Mouse (Mus musculus) bone marrow, adult 2 months (tissue): Measurements from ENCODE around the gene Rnf145.

ENCODE experiments used
- CTCF ChIP-seq: fragments of 200-500 bp; IDR thresholded peaks from 2 replicates; pipeline ENCODE4 v1.5.1; 2011; ENCODE audit warnings: low read length, control low read depth; ENCODE audit not compliant: control insufficient read depth, insufficient read depth
- POLR2A ChIP-seq: fragments of 200-500 bp; IDR thresholded peaks from 2 replicates; pipeline ENCODE4 v1.6.1; 2011; ENCODE audit warnings: low read depth, mild to moderate bottlenecking, control low read depth, low read length, borderline replicate concordance; ENCODE audit not compliant: control insufficient read depth

DNA sequence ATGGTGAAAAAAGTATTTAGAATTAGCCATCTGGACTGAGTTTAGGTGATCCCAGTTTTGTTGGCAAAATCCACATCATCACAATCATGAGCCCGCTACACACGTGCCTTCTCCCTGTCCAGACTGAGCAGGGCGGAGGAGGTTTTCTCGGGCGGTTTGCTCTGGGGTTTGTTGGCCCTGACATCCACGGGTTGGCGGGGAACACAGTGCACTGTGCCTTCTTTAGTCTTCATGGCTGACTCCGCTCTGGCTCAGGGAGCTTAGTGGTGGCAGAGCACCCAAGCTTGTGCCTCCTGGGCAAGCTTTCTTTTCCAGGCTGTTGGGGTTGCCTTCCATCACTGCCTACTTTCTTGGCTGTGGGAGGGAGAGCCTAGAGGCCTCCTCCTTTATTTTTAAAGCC lies 41.6 kb downstream of the Rnf145 start:
- no peak for TF ChIP-seq CTCF
- no peak for TF ChIP-seq POLR2A
